Mouse (Mus musculus): ENCODE data around the gene Lrrn4cl.
"Not testable (repeated sequence)": the region's sequence is repeated elsewhere in the genome, so short reads cannot be mapped to it uniquely, and the experiment has no call there.

The Lrrn4cl gene

GRCm38 (mm10) chr19:8886916-8887584 lies 36.5 kb downstream of the Lrrn4cl start:
- no peak for DNase-seq

DNA sequence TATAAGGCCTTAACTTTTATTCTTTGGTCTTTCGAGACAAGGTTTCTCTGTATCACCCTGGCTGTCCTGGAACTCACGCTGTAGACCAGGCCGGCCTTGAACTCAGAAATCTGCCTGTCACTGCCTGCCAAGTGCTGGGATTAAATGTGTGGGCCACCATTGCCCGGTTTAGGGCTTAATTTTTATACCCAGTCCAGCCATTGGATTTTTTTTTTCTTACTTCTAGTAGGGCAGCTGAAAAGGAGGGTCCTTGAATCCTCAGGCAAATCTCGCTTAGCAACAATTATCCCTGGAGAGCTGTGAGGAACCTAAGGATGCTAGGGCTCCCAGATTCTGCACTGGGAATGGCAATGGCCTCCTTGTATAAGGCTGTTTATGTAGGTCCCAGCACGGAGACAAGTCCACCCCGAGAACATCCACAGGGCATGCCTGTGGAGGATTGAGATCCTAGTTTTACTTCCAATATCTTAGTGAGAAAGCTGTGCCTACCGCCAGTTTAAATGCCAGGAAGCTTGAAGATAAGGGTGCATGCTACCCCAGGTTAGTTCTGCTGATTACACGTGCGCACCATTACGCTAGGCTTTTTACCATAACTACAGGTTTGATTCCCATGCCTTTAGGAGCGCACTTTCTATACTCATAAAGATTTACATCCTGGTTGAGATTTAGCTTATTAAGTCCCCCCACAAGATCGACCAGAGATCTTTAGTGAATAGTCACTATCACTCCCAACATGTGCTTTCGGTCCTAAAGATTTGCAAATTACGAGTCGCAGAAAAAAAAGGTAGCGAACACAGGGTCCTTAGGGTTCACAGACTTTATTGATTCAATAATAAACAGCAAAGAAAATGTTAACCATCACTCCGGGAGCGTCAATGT lies 37.3 kb downstream of the Lrrn4cl start:
- DNase-seq, result no peak

DNA sequence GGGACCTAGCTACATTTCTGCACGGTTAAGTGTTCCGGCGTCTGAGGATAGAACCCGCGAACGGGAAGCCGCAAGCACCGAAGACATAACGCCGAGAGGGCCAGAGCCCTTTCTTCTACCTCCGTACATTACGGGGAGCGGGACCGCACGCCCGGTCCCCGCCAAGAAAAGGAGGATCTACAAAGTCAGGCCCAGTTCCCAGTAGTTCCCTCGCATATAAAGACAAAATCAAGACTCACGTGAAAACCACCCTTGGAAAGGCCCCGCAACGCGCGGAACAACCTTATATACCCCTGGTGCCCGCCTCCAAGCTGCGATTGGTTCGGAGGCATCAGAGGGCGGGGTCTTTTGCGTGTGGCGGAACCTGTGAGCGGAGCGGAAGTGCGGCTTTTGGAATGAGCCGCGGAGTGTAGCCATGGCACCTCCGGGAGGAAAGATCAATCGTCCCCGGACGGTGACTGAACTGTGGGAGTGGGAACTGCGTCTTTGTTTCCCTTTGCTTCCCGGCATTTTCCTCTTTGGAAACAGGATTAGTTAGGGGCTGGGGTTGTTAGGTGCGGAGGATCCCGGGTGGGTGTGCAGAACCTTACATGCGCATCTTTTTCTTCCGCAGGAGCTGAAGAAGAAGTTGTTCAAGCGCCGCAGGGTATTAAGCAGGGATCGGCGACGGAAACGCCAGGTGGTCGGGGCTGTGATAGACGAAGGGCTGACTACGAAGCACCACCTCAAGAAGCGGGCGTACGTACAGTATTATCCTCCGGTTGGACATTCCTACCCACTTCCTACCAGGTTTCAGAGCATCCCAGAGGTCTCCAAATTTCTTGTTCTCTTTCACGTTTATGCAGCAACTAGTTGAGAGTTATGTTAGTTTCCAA lies 38.2 kb downstream of the Lrrn4cl start, which contains the start of the genes 1810009A15Rik and Gm49416:
Gene 1810009A15Rik (plus strand): TSS at position 343 of the 875 bp plus-strand sequence.
Gene Gm49416 (plus strand): TSS at position 416 of the 875 bp plus-strand sequence.
- DNase-seq, result peak; percentile 96

DNA sequence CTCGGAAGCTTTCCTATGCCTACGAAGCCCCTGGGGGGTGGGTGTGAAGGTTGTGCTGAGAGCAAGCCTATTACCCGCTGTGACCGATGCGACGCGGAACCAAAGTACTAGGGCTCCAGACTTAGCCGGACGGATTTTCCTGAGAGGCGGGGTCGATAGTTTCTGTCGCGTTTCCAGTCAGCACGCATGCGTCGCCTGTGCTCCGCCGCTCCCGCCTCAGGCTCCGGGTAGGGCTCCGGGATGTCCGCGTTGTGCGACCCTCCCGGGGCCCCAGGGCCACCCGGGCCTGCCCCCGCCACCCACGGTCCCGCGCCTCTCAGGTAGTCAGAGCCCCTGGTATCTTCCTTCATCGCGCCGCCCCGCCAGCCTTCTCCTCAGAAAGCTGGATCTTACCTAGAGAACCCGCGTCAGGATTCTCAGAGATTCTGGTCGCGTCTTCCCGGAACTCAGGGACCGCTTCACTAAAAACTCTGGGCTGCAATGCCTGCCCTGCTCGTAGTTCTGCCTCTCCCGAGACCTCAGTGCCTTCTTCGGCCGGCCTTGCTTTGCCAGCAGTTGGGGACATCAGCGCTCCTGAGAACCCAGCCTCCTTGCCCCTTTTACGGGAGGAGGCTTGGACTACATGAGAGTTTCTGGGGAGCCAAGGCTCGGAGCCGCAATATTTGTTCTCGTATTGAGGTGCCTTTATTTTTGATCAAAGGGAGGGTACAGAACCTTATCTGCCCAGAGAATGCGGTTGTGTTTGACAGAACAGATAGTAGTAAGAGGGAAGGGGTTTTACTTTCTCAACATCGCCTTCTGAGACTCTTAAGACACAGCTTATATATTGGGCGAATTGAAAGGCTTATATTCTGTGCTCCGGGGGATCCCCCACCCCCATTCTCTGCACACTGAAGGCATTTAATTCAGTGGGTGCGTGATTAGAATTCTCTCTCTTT lies 42.5 kb downstream of the Lrrn4cl start, which contains the start of gene Ints5:
Gene Ints5 (plus strand): TSS at position 177 of the 938 bp plus-strand sequence.
- peak; percentile 86 for DNase-seq

- no peak for DNase-seq
These were observed 44.9 kb downstream of the Lrrn4cl start for GRCm38 (mm10) chr19:8895397-8895960.

GRCm38 (mm10) chr19:8896231-8896630 lies 45.7 kb downstream of the Lrrn4cl start:
- not testable (repeated sequence) for DNase-seq

DNA sequence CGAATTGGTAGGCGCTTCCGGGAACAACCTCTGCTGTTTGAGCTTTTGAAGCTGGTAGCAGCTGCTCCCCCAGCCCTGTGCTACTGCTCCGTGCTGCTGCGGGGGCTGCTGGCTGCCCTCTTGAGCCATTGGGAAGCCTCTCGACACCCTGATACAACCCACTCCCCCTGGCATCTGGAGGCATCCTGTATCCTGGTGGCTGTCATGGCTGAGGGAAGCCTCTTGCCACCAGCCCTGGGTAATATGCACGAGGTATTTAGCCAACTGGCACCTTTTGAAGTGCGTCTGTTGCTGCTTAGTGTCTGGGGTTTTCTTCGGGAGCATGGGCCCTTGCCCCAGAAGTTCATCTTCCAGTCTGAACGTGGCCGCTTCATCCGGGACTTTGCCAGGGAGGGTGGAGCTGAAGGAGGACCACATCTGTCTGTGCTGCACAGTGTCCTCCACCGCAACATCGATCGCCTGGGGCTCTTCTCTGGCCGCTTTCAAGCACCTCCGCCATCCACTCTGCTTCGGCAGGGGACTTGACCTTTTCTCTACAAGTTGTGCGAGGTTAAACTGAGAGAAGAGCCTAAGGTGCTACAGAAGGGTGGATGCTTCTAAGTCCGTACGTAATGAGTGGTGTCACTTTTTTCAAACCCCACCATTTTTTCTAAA lies 46.8 kb downstream of the Lrrn4cl start:
- peak; percentile 30 for DNase-seq

DNA sequence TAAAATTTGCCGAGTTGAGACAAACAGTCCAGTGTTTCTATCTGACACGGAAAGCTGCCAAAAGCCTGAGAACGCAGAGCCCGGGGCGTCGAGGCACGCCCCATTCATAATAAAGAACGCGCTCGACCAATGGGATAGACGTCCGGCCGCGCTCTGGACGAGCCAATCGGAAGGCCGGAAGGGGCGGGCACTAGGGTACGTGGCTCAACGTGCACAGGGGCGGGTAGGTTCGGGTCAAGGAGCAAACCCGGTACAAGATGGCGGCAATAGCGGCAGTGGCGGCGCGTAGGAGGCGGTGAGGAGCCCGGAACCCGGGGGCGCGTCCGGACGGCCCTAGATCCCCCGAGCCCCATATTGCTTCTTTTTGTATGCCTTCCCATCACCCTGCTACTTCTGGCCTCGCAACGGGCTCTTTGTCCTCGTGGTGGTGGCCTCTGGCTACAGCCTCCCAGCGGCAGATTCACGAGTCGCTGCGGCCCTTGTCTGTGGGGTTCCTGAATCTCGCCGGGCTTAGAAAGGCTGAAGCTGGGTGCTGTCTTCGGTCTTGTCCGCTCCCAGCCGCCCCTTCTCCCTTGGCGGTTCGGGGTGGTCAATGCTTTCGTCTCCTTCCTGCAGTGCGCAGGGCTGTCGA lies 47.4 kb downstream of the Lrrn4cl start, which contains the start of gene Ganab:
Gene Ganab (plus strand): TSS at position 207 of the 631 bp plus-strand sequence.
- peak; percentile 98 for DNase-seq

- DNase-seq, result no peak
These were observed 48.0 kb downstream of the Lrrn4cl start for GRCm38 (mm10) chr19:8898576-8898975.

GRCm38 (mm10) chr19:8899079-8899478 lies 48.5 kb downstream of the Lrrn4cl start:
- no peak for DNase-seq

DNA sequence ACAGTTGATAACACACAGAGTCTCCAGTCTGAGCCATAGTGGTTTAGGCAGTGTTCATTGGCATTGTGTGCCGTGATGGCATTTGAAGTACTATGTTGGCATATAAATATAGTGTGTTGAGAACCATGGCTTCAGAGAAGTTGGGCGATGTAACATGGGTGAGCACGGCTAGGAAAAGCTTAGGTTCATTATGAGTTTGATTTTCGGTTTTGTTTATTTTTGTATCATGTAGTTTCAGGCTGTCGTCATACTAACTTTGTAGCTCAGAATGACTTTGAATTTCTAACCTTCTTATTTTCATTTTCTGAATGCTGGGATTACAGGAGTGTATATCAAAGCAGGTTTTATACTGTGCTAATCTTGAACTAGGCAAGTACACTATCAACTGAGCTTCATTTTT lies 52.8 kb downstream of the Lrrn4cl start:
- no peak for DNase-seq

Data from right cerebral cortex, adult 18-20 months (tissue).